Mouse (Mus musculus) 3T3-L1 (cell line): ENCODE measurements around the gene Chdh.

Experiments
- DNase-seq: peaks from one replicate; pipeline ENCODE4 v3.0.0-alpha.2; 2015; ENCODE audit warnings: low read depth, low spot score

Gene Chdh

GRCm38 (mm10) chr14:30008733-30009575, at the start of gene Chdh, which contains the start of gene Il17rb:
TSS of gene Chdh (plus strand) at chr14:30009023.
TSS of gene Il17rb (minus strand) at chr14:30008896.
- no peak for DNase-seq

GRCm38 (mm10) chr14:29967611-29968010, 41.2 kb upstream of the Chdh start:
- DNase-seq = no peak

- DNase-seq = peak; percentile 98
Measured at GRCm38 (mm10) chr14:29968075-29968821, 40.6 kb upstream of the Chdh start, which contains the start of gene Selenok. TSS of gene Selenok (plus strand) at chr14:29968308.

- no peak for DNase-seq
Measured at GRCm38 (mm10) chr14:29971446-29971845, 37.4 kb upstream of the Chdh start.

GRCm38 (mm10) chr14:29971993-29972392, 36.8 kb upstream of the Chdh start:
- DNase-seq = no peak

GRCm38 (mm10) chr14:29976927-29977326, 31.9 kb upstream of the Chdh start:
- no peak for DNase-seq

- DNase-seq = peak; percentile 88
Measured at GRCm38 (mm10) chr14:29978254-29979204, 30.3 kb upstream of the Chdh start, which contains the start of gene Actr8. TSS of gene Actr8 (plus strand) at chr14:29978337.

GRCm38 (mm10) chr14:29980447-29981205, 28.2 kb upstream of the Chdh start:
- peak; percentile 45 for DNase-seq

- no peak for DNase-seq
Measured at GRCm38 (mm10) chr14:29986096-29986495, 22.7 kb upstream of the Chdh start.

- DNase-seq = no peak
Measured at GRCm38 (mm10) chr14:29987276-29987675, 21.5 kb upstream of the Chdh start.

GRCm38 (mm10) chr14:29987739-29988138, 21.1 kb upstream of the Chdh start:
- DNase-seq = no peak

GRCm38 (mm10) chr14:29988337-29988736, 20.5 kb upstream of the Chdh start:
- DNase-seq = no peak

- no peak for DNase-seq
Measured at GRCm38 (mm10) chr14:29994976-29995375, 13.8 kb upstream of the Chdh start.

GRCm38 (mm10) chr14:29996000-29996751, 12.6 kb upstream of the Chdh start:
- no peak for DNase-seq

GRCm38 (mm10) chr14:29997345-29997744, 11.5 kb upstream of the Chdh start:
- DNase-seq = no peak

GRCm38 (mm10) chr14:29998747-29999474, 9.9 kb upstream of the Chdh start:
- DNase-seq = no peak

GRCm38 (mm10) chr14:29999475-29999811, 9.4 kb upstream of the Chdh start:
- no peak for DNase-seq

- DNase-seq = no peak
Measured at GRCm38 (mm10) chr14:30009864-30010560, 1.2 kb downstream of the Chdh start.
